ENCODE assay signal across 9 mouse cellular contexts in the genomic region with DNA sequence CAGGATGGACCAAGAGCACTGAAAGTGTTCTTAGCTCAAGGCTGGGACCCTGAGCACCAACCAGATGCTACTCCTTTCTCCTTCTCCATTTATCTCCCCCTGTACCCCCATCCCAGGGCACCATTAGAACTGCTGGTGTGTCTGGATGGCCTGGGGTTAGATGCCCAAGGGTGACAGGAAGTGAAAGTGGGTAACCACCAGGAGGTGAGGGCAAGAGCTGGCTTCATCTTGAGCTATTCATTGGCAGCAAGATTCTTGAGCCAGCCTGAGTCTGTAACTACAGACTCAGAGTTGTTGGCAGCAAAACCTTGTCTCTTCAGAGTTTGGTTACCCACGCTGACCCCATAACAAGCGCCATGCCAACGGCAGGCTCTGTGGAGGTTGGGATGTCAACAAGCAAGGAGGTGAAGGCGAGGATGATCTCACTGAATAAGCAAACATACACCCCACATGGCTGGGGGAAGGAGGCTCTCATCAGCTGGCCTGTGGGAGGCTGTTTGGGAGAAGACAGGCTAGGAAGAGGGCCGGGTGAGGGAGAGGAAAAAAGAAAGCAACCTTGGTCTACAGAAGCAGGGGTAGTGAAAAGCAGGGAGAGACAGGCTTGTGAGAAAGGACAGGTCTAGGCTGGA. TPM values are rescaled to one million over a fixed set of nuclear protein-coding genes. Genes with fewer than 3 reads are reported as not detected.
DNase-seq lines count a peak whose midpoint lies in the region.
"Had no signal": no experiment of that assay in that cellular context is flagged by ENCODE, and none has a peak within 500 bp of the region (broad histone marks: within the 10 kb centered on the region; RNA-seq: fewer than 3 reads in every experiment).

No protein-coding gene starts in this region.

- peak; percentile 49 to 62 for DNase-seq in frontal cortex, postnatal 36 days (ENCODE audit: low spot score in 2 of 2)
- DNase-seq in frontal cortex, postnatal 14 days (ENCODE audit: low spot score in 2 of 2): no peak
- peak; percentile 58 for DNase-seq in right cerebral cortex, postnatal 25 days
- DNase-seq in right cerebral cortex, postnatal 4 days: no peak
- DNase-seq in layer of hippocampus, adult 8-10 months (ENCODE audit: low spot score in 2 of 2): peak; percentile 32 to 51
- DNase-seq in skeletal muscle tissue, adult 2 months (ENCODE audit: low read depth, low spot score): peak; percentile 33
- no peak for DNase-seq in cerebellum, postnatal 10 days
- no peak for DNase-seq in kidney, adult 8-10 months
- DNase-seq: gastrocnemius, postnatal 25 days had no signal

RNA-seq across cellular contexts. Expression of a gene that starts 12.2 kb away (rescaled TPM):
- 100 to 1,000 TPM; 143 to 159 (median 145) TPM for total RNA-seq in layer of hippocampus, adult 8-10 months (2022)

RNA-seq across cellular contexts. Expression of a gene that starts 56.9 kb away (rescaled TPM):
- total RNA-seq in layer of hippocampus, adult 8-10 months (2022): 10 to 100 TPM; 11.8 to 14.3 (median 12.4) TPM

Comparison
In these comparisons a context has a peak if more than half of its experiments do, and no peak if none do; other contexts are left out.
1. DNase-seq: peak in frontal cortex, postnatal 36 days (2 of 2), right cerebral cortex, postnatal 25 days (single experiment), layer of hippocampus, adult 8-10 months (2 of 2) and skeletal muscle tissue, adult 2 months (single experiment); none in frontal cortex, postnatal 14 days (0 of 2), right cerebral cortex, postnatal 4 days (single experiment), cerebellum, postnatal 10 days (0 of 2) and kidney, adult 8-10 months (0 of 2).